Mouse (Mus musculus): ENCODE results near the gene Mthfd1. TPM values are rescaled to one million over a fixed set of nuclear protein-coding genes. Genes with fewer than 3 reads are reported as not detected.

Mthfd1 gene
- polyA plus RNA-seq, 1 experiment from 2014 or later: 35.1 TPM

- Histone ChIP-seq H3K9me3 (replicated peaks) (no peaks in the 10 kb centered on the region), H3K4me1 (replicated peaks) (peaks cover 12% of the 10 kb centered on the region), H3K9ac (no peak overlapping the region), H3K27ac (no peak overlapping the region), H3K27me3 (no peaks in the 10 kb centered on the region), H3K4me3 (0 out of 2 replicates have a peak overlapping the region, but pooled peaks have one; percentile 2), H3K4me2 (no peak overlapping the region), H3K36me3 (no peaks in the 10 kb centered on the region)
- WGBS: 81% methylated on average over 23 of the region's 23 CpGs
- ATAC-seq (replicated peaks; ENCODE audit: insufficient number of reproducible peaks, insufficient read depth, low FRiP score, low read depth): no peak
Measured at GRCm38 (mm10) chr12:76326437-76327220, 71.5 kb downstream of the Mthfd1 start.

- Histone ChIP-seq H3K27me3 (no peaks in the 10 kb centered on the region), H3K36me3 (no peaks in the 10 kb centered on the region), H3K4me1 (replicated peaks) (peaks cover 12% of the 10 kb centered on the region), H3K27ac (no peak overlapping the region), H3K9ac (no peak overlapping the region), H3K4me3 (no peak overlapping the region), H3K4me2 (no peak overlapping the region), H3K9me3 (replicated peaks) (no peaks in the 10 kb centered on the region)
- ATAC-seq (replicated peaks; ENCODE audit: insufficient number of reproducible peaks, insufficient read depth, low FRiP score, low read depth): no peak
- 86% methylated on average over 6 of the region's 6 CpGs for WGBS
Measured at GRCm38 (mm10) chr12:76328567-76329354, 73.7 kb downstream of the Mthfd1 start.

- H3K27me3 ChIP-seq: no peaks in the 10 kb centered on the region
- ATAC-seq (replicated peaks; ENCODE audit: insufficient number of reproducible peaks, insufficient read depth, low FRiP score, low read depth): no peak
- H3K9ac ChIP-seq: no peak overlapping the region
- WGBS: 93% methylated on average over 5 of the region's 5 CpGs
- no peaks in the 10 kb centered on the region for H3K36me3 ChIP-seq
- H3K9me3 ChIP-seq (replicated peaks): no peaks in the 10 kb centered on the region
- no peak overlapping the region for H3K4me3 ChIP-seq
- H3K27ac ChIP-seq: no peak overlapping the region
- no peak overlapping the region for H3K4me2 ChIP-seq
- peaks cover 5% of the 10 kb centered on the region; the same call in 1 of the 2 replicates for H3K4me1 ChIP-seq (replicated peaks)
Measured at GRCm38 (mm10) chr12:76333688-76334087, 78.6 kb downstream of the Mthfd1 start.

GRCm38 (mm10) chr12:76335641-76336040, 80.5 kb downstream of the Mthfd1 start:
- no peak overlapping the region for H3K9ac ChIP-seq
- ATAC-seq (replicated peaks; ENCODE audit: insufficient number of reproducible peaks, insufficient read depth, low FRiP score, low read depth): no peak
- no peak overlapping the region for H3K4me2 ChIP-seq
- H3K9me3 ChIP-seq (replicated peaks): no peaks in the 10 kb centered on the region
- 74% methylated on average over 5 of the region's 5 CpGs for WGBS
- H3K4me3 ChIP-seq: no peak overlapping the region
- H3K27me3 ChIP-seq: no peaks in the 10 kb centered on the region
- peaks cover 5% of the 10 kb centered on the region; the same call in 1 of the 2 replicates for H3K4me1 ChIP-seq (replicated peaks)
- H3K36me3 ChIP-seq: no peaks in the 10 kb centered on the region
- no peak overlapping the region for H3K27ac ChIP-seq

- no peak overlapping the region for H3K4me3 ChIP-seq
- 54% methylated on average over 17 of the region's 17 CpGs for WGBS
- H3K9me3 ChIP-seq (replicated peaks): no peaks in the 10 kb centered on the region
- no peaks in the 10 kb centered on the region for H3K27me3 ChIP-seq
- H3K4me2 ChIP-seq: no peak overlapping the region
- H3K4me1 ChIP-seq (replicated peaks): peaks cover 5% of the 10 kb centered on the region; the same call in 1 of the 2 replicates
- H3K9ac ChIP-seq: no peak overlapping the region
- no peak overlapping the region for H3K27ac ChIP-seq
- H3K36me3 ChIP-seq: no peaks in the 10 kb centered on the region
- no peak for ATAC-seq (replicated peaks; ENCODE audit: insufficient number of reproducible peaks, insufficient read depth, low FRiP score, low read depth)
Measured at GRCm38 (mm10) chr12:76336111-76336965, 81.2 kb downstream of the Mthfd1 start.

GRCm38 (mm10) chr12:76341080-76341479, 86.0 kb downstream of the Mthfd1 start:
- Histone ChIP-seq H3K9ac (no peak overlapping the region), H3K27me3 (no peaks in the 10 kb centered on the region), H3K36me3 (no peaks in the 10 kb centered on the region), H3K4me3 (no peak overlapping the region), H3K9me3 (replicated peaks) (no peaks in the 10 kb centered on the region), H3K4me1 (replicated peaks) (peaks cover 5% of the 10 kb centered on the region; the same call in 1 of the 2 replicates), H3K4me2 (no peak overlapping the region), H3K27ac (no peak overlapping the region)
- no peak for ATAC-seq (replicated peaks; ENCODE audit: insufficient number of reproducible peaks, insufficient read depth, low FRiP score, low read depth)
- WGBS: 5% methylated on average over 4 of the region's 4 CpGs

GRCm38 (mm10) chr12:76345759-76346455, 90.8 kb downstream of the Mthfd1 start:
- Histone ChIP-seq H3K9ac (no peak overlapping the region), H3K27ac (no peak overlapping the region), H3K27me3 (no peaks in the 10 kb centered on the region), H3K4me1 (replicated peaks) (no peaks in the 10 kb centered on the region), H3K36me3 (peaks cover 11% of the 10 kb centered on the region; the same call in 1 of the 2 replicates), H3K9me3 (replicated peaks) (no peaks in the 10 kb centered on the region), H3K4me3 (no peak overlapping the region), H3K4me2 (no peak overlapping the region)
- 84% methylated on average over 5 of the region's 6 CpGs for WGBS
- no peak for ATAC-seq (replicated peaks; ENCODE audit: insufficient number of reproducible peaks, insufficient read depth, low FRiP score, low read depth)

GRCm38 (mm10) chr12:76349680-76350220, 94.7 kb downstream of the Mthfd1 start:
- Histone ChIP-seq H3K4me1 (replicated peaks) (no peaks in the 10 kb centered on the region), H3K9ac (no peak overlapping the region), H3K27ac (no peak overlapping the region), H3K9me3 (replicated peaks) (no peaks in the 10 kb centered on the region), H3K4me2 (no peak overlapping the region), H3K27me3 (no peaks in the 10 kb centered on the region), H3K4me3 (no peak overlapping the region), H3K36me3 (peaks cover 16% of the 10 kb centered on the region; the same call in 1 of the 2 replicates)
- ATAC-seq (replicated peaks; ENCODE audit: insufficient number of reproducible peaks, insufficient read depth, low FRiP score, low read depth): no peak
- WGBS: 71% methylated on average over 8 of the region's 8 CpGs

- Histone ChIP-seq H3K27ac (no peak overlapping the region), H3K36me3 (no peaks in the 10 kb centered on the region), H3K9me3 (replicated peaks) (no peaks in the 10 kb centered on the region), H3K27me3 (no peaks in the 10 kb centered on the region), H3K4me1 (replicated peaks) (peaks cover 12% of the 10 kb centered on the region), H3K4me3 (no peak overlapping the region), H3K4me2 (no peak overlapping the region), H3K9ac (no peak overlapping the region)
- no peak for ATAC-seq (replicated peaks; ENCODE audit: insufficient number of reproducible peaks, insufficient read depth, low FRiP score, low read depth)
- whole genome bisulfite sequencing: 85% methylated on average over 1 of the region's 1 CpGs
Measured at GRCm38 (mm10) chr12:76360868-76361267, 105.8 kb downstream of the Mthfd1 start.

- no peak overlapping the region for H3K4me3 ChIP-seq
- no peaks in the 10 kb centered on the region for H3K36me3 ChIP-seq
- WGBS: 52% methylated on average over 9 of the region's 9 CpGs
- no peaks in the 10 kb centered on the region for H3K27me3 ChIP-seq
- peaks cover 17% of the 10 kb centered on the region for H3K4me1 ChIP-seq (replicated peaks)
- no peak overlapping the region for H3K4me2 ChIP-seq
- H3K27ac ChIP-seq: peak overlapping the region; percentile 33
- H3K9me3 ChIP-seq (replicated peaks): no peaks in the 10 kb centered on the region
- ATAC-seq (replicated peaks; ENCODE audit: insufficient number of reproducible peaks, insufficient read depth, low FRiP score, low read depth): no peak
- H3K9ac ChIP-seq: no peak overlapping the region
Measured at GRCm38 (mm10) chr12:76361405-76362302, 106.6 kb downstream of the Mthfd1 start.
